Mouse (Mus musculus) cerebellum, adult 2 months (tissue): Measurements from ENCODE around the gene Carns1.

Experiments used
- CTCF ChIP-seq: fragments of 200-500 bp; IDR thresholded peaks from 2 replicates; pipeline ENCODE4 v1.5.1; 2011; ENCODE audit warnings: low read depth, mild to moderate bottlenecking, control low read depth, low read length, moderate library complexity, borderline replicate concordance; ENCODE audit not compliant: insufficient read depth
- POLR2A ChIP-seq: fragments of 200-500 bp; IDR thresholded peaks from 2 replicates; pipeline ENCODE4 v1.6.1; 2011; ENCODE audit warnings: low read length, control low read depth, borderline replicate concordance; ENCODE audit not compliant: insufficient read depth

- TF ChIP-seq CTCF (no peak), POLR2A (no peak)
These were observed 36.8 kb upstream of the Carns1 start for GRCm38 (mm10) chr19:4211891-4212588.
